Mouse (Mus musculus): Measurements from ENCODE around the gene Ahsg.

- TF ChIP-seq CTCF (IDR thresholded peaks at IDR 0.05; ENCODE audit: borderline replicate concordance, control insufficient read depth, extremely low read depth, insufficient read depth, low read length, poor library complexity): no peak
- TF ChIP-seq POLR2A (IDR thresholded peaks at IDR 0.05; ENCODE audit: control insufficient read depth, extremely low read depth, insufficient read depth, low read length, poor library complexity): no peak
Observed at GRCm38 (mm10) chr16:22929575-22929974, 38.5 kb downstream of the Ahsg start.
